Mouse (Mus musculus): ENCODE measurements around the gene Prr19. TPM values are rescaled to one million over a fixed set of nuclear protein-coding genes. Genes with fewer than 3 reads are reported as not detected.

Prr19 gene
- polyA plus RNA-seq, 1 experiment from 2014 or later, result not detected

GRCm38 (mm10) chr7:25293191-25293739 is 7.9 kb upstream of the Prr19 start:
- H3K79me2 ChIP-seq (ENCODE audit: inconsistent target), result no peaks in the 10 kb centered on the region
- WGBS (ENCODE audit: missing documents), result 92% methylated on average over 10 of the region's 10 CpGs
- H3K27ac ChIP-seq, result no peak overlapping the region
- H3K4me3 ChIP-seq (ENCODE audit: inconsistent target), result no peak overlapping the region
- peaks cover 50% of the 10 kb centered on the region for H3K36me3 ChIP-seq (ENCODE audit: inconsistent target)

GRCm38 (mm10) chr7:25294495-25294894 is 6.7 kb upstream of the Prr19 start:
- Histone ChIP-seq H3K27ac (no peak overlapping the region), H3K36me3 (ENCODE audit: inconsistent target) (peaks cover 37% of the 10 kb centered on the region), H3K4me3 (ENCODE audit: inconsistent target) (no peak overlapping the region)

GRCm38 (mm10) chr7:25294960-25295722 is 6.1 kb upstream of the Prr19 start:
- H3K4me3 ChIP-seq (ENCODE audit: inconsistent target), result no peak overlapping the region
- H3K27ac ChIP-seq, result no peak overlapping the region
- 86% methylated on average over 12 of the region's 12 CpGs for WGBS (ENCODE audit: missing documents)
- H3K36me3 ChIP-seq (ENCODE audit: inconsistent target), result peaks cover 31% of the 10 kb centered on the region
- H3K79me2 ChIP-seq (ENCODE audit: inconsistent target), result no peaks in the 10 kb centered on the region

More at GRCm38 (mm10) chr7:25294495-25294894, 6.7 kb upstream of the Prr19 start:
- WGBS (ENCODE audit: missing documents), result 97% methylated on average over 3 of the region's 4 CpGs
- H3K79me2 ChIP-seq (ENCODE audit: inconsistent target), result no peaks in the 10 kb centered on the region

- Histone ChIP-seq H3K27ac (no peak overlapping the region), H3K36me3 (ENCODE audit: inconsistent target) (peaks cover 17% of the 10 kb centered on the region; the same call in 1 of the 2 replicates), H3K79me2 (ENCODE audit: inconsistent target) (no peaks in the 10 kb centered on the region), H3K4me3 (ENCODE audit: inconsistent target) (peak overlapping the region; percentile 52)
- WGBS (ENCODE audit: missing documents), result 10% methylated on average over 20 of the region's 21 CpGs
Measured at GRCm38 (mm10) chr7:25296945-25297453, 4.2 kb upstream of the Prr19 start.

- H3K36me3 ChIP-seq (ENCODE audit: inconsistent target), result peaks cover 11% of the 10 kb centered on the region; the same call in 1 of the 2 replicates
- no peaks in the 10 kb centered on the region for H3K79me2 ChIP-seq (ENCODE audit: inconsistent target)
- 2% methylated on average over 52 of the region's 52 CpGs for WGBS (ENCODE audit: missing documents)
- peak within 1 kb of the TSS; percentile 52 for H3K27ac ChIP-seq
- H3K4me3 ChIP-seq (ENCODE audit: inconsistent target), result peak within 1 kb of the TSS; percentile 52
Measured at GRCm38 (mm10) chr7:25297454-25298325, 3.5 kb upstream of the Prr19 start, which contains the start of gene Pafah1b3. TSS of gene Pafah1b3 (minus strand) at chr7:25297986.

GRCm38 (mm10) chr7:25303003-25303684 is 1.9 kb downstream of the Prr19 start:
- no peaks in the 10 kb centered on the region for H3K79me2 ChIP-seq (ENCODE audit: inconsistent target)
- no peak overlapping the region for H3K4me3 ChIP-seq (ENCODE audit: inconsistent target)
- no peak overlapping the region for H3K27ac ChIP-seq
- H3K36me3 ChIP-seq (ENCODE audit: inconsistent target), result no peaks in the 10 kb centered on the region
- whole genome bisulfite sequencing (ENCODE audit: missing documents), result 69% methylated on average over 9 of the region's 9 CpGs

GRCm38 (mm10) chr7:25303685-25304006 is 2.4 kb downstream of the Prr19 start:
- H3K79me2 ChIP-seq (ENCODE audit: inconsistent target), result no peaks in the 10 kb centered on the region
- H3K4me3 ChIP-seq (ENCODE audit: inconsistent target), result no peak overlapping the region
- H3K27ac ChIP-seq, result no peak overlapping the region
- no peaks in the 10 kb centered on the region for H3K36me3 ChIP-seq (ENCODE audit: inconsistent target)
- WGBS (ENCODE audit: missing documents), result 88% methylated on average over 3 of the region's 3 CpGs

GRCm38 (mm10) chr7:25305481-25305880 is 4.3 kb downstream of the Prr19 start:
- H3K4me3 ChIP-seq (ENCODE audit: inconsistent target), result no peak overlapping the region
- H3K79me2 ChIP-seq (ENCODE audit: inconsistent target), result no peaks in the 10 kb centered on the region
- H3K27ac ChIP-seq, result no peak overlapping the region
- no peaks in the 10 kb centered on the region for H3K36me3 ChIP-seq (ENCODE audit: inconsistent target)
- WGBS (ENCODE audit: missing documents), result 5% methylated on average over 2 of the region's 2 CpGs

- H3K4me3 ChIP-seq (ENCODE audit: inconsistent target), result no peak within 1 kb of the TSS
Measured at GRCm38 (mm10) chr7:25305956-25306613, 4.9 kb downstream of the Prr19 start, which contains the start of gene Tmem145. TSS of gene Tmem145 (plus strand) at chr7:25306106.

GRCm38 (mm10) chr7:25306614-25306996 is 5.4 kb downstream of the Prr19 start:
- Histone ChIP-seq H3K27ac (no peak overlapping the region), H3K36me3 (ENCODE audit: inconsistent target) (no peaks in the 10 kb centered on the region), H3K79me2 (ENCODE audit: inconsistent target) (no peaks in the 10 kb centered on the region), H3K4me3 (ENCODE audit: inconsistent target) (no peak overlapping the region)
- 46% methylated on average over 2 of the region's 2 CpGs for WGBS (ENCODE audit: missing documents)

More at GRCm38 (mm10) chr7:25305956-25306613, 4.9 kb downstream of the Prr19 start, which contains the start of gene Tmem145:
- no peaks in the 10 kb centered on the region for H3K79me2 ChIP-seq (ENCODE audit: inconsistent target)
- WGBS (ENCODE audit: missing documents), result 4% methylated on average over 25 of the region's 47 CpGs
- no peaks in the 10 kb centered on the region for H3K36me3 ChIP-seq (ENCODE audit: inconsistent target)
- H3K27ac ChIP-seq, result no peak within 1 kb of the TSS

- 63% methylated on average over 17 of the region's 17 CpGs for WGBS (ENCODE audit: missing documents)
- no peaks in the 10 kb centered on the region for H3K36me3 ChIP-seq (ENCODE audit: inconsistent target)
- H3K27ac ChIP-seq, result no peak overlapping the region
- no peaks in the 10 kb centered on the region for H3K79me2 ChIP-seq (ENCODE audit: inconsistent target)
- H3K4me3 ChIP-seq (ENCODE audit: inconsistent target), result no peak overlapping the region
Measured at GRCm38 (mm10) chr7:25308702-25309318, 7.6 kb downstream of the Prr19 start.

- H3K79me2 ChIP-seq (ENCODE audit: inconsistent target), result no peaks in the 10 kb centered on the region
- WGBS (ENCODE audit: missing documents), result 81% methylated on average over 9 of the region's 9 CpGs
- no peaks in the 10 kb centered on the region for H3K36me3 ChIP-seq (ENCODE audit: inconsistent target)
- no peak overlapping the region for H3K27ac ChIP-seq
- H3K4me3 ChIP-seq (ENCODE audit: inconsistent target), result no peak overlapping the region
Measured at GRCm38 (mm10) chr7:25309425-25309824, 8.2 kb downstream of the Prr19 start.

- H3K36me3 ChIP-seq (ENCODE audit: inconsistent target), result no peaks in the 10 kb centered on the region
- 83% methylated on average over 11 of the region's 11 CpGs for WGBS (ENCODE audit: missing documents)
Measured at GRCm38 (mm10) chr7:25311193-25311592, 10.0 kb downstream of the Prr19 start.

More at GRCm38 (mm10) chr7:25311193-25311592, 10.0 kb downstream of the Prr19 start:
- Histone ChIP-seq H3K4me3 (ENCODE audit: inconsistent target) (no peak overlapping the region), H3K27ac (no peak overlapping the region), H3K79me2 (ENCODE audit: inconsistent target) (no peaks in the 10 kb centered on the region)

Measured in macrophage (primary cell).